Mouse (Mus musculus) liver, adult 2 months (tissue): ENCODE measurements around the gene Atp5j2. TPM values are rescaled to one million over a fixed set of nuclear protein-coding genes. Genes with fewer than 3 reads are reported as not detected.

Experiments
- DNase-seq: peaks from one replicate; pipeline ENCODE4 v3.0.0-alpha.2; 2011; ENCODE audit warnings: low read depth, low spot score; ENCODE audit errors: extremely low read depth
- H3K27ac ChIP-seq: fragments of 200-500 bp; replicated peaks from 2 replicates; pipeline ENCODE4 v1.5.1; 2012; ENCODE audit warnings: low read depth, mild to moderate bottlenecking, control low read depth, inconsistent platforms, low read length; ENCODE audit not compliant: insufficient read depth
- H3K27me3 ChIP-seq: fragments of 200-500 bp; 2 replicates; pipeline ENCODE4 v1.6.1; 2012; ENCODE audit warnings: mild to moderate bottlenecking, moderate library complexity, low read length, inconsistent platforms; ENCODE audit not compliant: control insufficient read depth, insufficient read depth
- H3K36me3 ChIP-seq: fragments of 200-500 bp; 2 replicates; pipeline ENCODE4 v1.6.1; 2012; ENCODE audit warnings: low read length, inconsistent platforms; ENCODE audit not compliant: control insufficient read depth, insufficient read depth
- H3K4me1 ChIP-seq: fragments of 200-500 bp; 2 replicates; pipeline ENCODE4 v1.6.1; 2011; ENCODE audit warnings: low read length; ENCODE audit not compliant: control insufficient read depth, insufficient read depth
- H3K4me3 ChIP-seq: fragments of 200-500 bp; 2 replicates; pipeline ENCODE4 v1.5.1; 2011; ENCODE audit warnings: low read depth, mild to moderate bottlenecking, control low read depth, low read length, moderate library complexity; ENCODE audit not compliant: insufficient read depth
- H3K79me2 ChIP-seq: fragments of 200-500 bp; 2 replicates; pipeline ENCODE4 v1.6.1; 2012; ENCODE audit warnings: inconsistent platforms, mild to moderate bottlenecking, low read length, moderate library complexity; ENCODE audit not compliant: control insufficient read depth, insufficient read depth
- H3K9ac ChIP-seq: fragments of 200-500 bp; 2 replicates; pipeline ENCODE4 v1.6.1; 2012; ENCODE audit warnings: low read depth, mild to moderate bottlenecking, control low read depth, inconsistent platforms, low read length
- CTCF ChIP-seq: fragments of 200-500 bp; IDR thresholded peaks from 2 replicates; pipeline ENCODE4 v1.5.1; 2011; ENCODE audit warnings: low read depth, low read length, control low read depth
- POLR2A ChIP-seq: fragments of 200-500 bp; IDR thresholded peaks from 2 replicates; pipeline ENCODE4 v1.6.1; 2011; ENCODE audit warnings: low read length, control low read depth; ENCODE audit not compliant: insufficient read depth; ENCODE audit errors: extremely low read depth
- WGBS: fragments of 180-500 bp; shearing (Covaris S2); methylation state at CpG from one replicate; pipeline ENCODE4 v1.1.7; 2018; 5-methylcytosine and 5-hydroxymethylcytosine counted together
- polyA plus RNA-seq: library from polyadenylated mRNA; depleted of rRNA; stranded (reverse); fragments of >200 nt; gene quantifications from 2 replicates; pipeline ENCODE4 v1.2.3, GENCODE M21; 2012
- total RNA-seq: library from RNA; depleted of rRNA; stranded (reverse); fragments of >200 nt; gene quantifications from 2 replicates; pipeline ENCODE4 v1.2.3, GENCODE M21; 2014

Gene Atp5j2
- total and polyA plus RNA-seq, 2 experiments = 171 to 332 TPM

GRCm38 (mm10) chr5:145161361-145161760 lies 30.5 kb downstream of the Atp5j2 start:
- no peak overlapping the region for H3K9ac ChIP-seq
- H3K4me1 ChIP-seq = peaks cover 6% of the 10 kb centered on the region
- 97% methylated on average over 14 of the region's 14 CpGs for WGBS
- no peaks in the 10 kb centered on the region for H3K27me3 ChIP-seq
- peaks cover 5% of the 10 kb centered on the region; the same call in 1 of the 2 replicates for H3K79me2 ChIP-seq
- no peak for DNase-seq
- no peak overlapping the region for H3K27ac ChIP-seq
- no peak for TF ChIP-seq POLR2A
- TF ChIP-seq CTCF = no peak
- H3K36me3 ChIP-seq = peaks cover 26% of the 10 kb centered on the region
- H3K4me3 ChIP-seq = no peak overlapping the region

GRCm38 (mm10) chr5:145152690-145153089 lies 39.2 kb downstream of the Atp5j2 start:
- WGBS = 95% methylated on average over 5 of the region's 5 CpGs
- Histone ChIP-seq H3K27ac (no peak overlapping the region), H3K4me3 (no peak overlapping the region), H3K27me3 (no peaks in the 10 kb centered on the region), H3K79me2 (no peaks in the 10 kb centered on the region), H3K36me3 (peaks cover 28% of the 10 kb centered on the region), H3K9ac (no peak overlapping the region), H3K4me1 (no peaks in the 10 kb centered on the region)
- no peak for DNase-seq
- TF ChIP-seq CTCF (no peak), POLR2A (no peak)

DNA sequence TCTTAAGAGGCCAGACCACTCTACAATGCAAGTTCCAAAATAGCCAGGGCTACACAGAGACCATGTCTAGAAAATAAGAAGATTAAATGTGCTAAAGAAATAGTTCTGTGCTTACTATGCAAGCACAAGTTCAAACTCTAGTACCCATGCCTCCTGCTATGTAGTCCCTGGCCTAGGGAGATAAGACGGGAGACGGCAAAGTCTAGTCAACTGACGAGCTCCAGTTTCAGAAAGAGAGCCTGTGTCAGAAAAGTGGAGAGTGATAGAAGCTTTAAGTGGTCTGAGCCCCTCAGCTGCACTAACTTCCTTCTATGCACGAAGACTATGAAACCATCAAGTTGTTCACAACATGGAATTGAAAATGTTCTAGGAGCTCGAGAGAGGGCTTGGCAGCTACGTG lies 42.6 kb downstream of the Atp5j2 start:
- H3K79me2 ChIP-seq = no peaks in the 10 kb centered on the region
- H3K9ac ChIP-seq = no peak overlapping the region
- H3K4me3 ChIP-seq = no peak overlapping the region
- 94% methylated on average over 6 of the region's 6 CpGs for WGBS
- no peak for DNase-seq
- no peak for TF ChIP-seq CTCF
- no peak for TF ChIP-seq POLR2A
- peaks cover 42% of the 10 kb centered on the region for H3K36me3 ChIP-seq
- H3K4me1 ChIP-seq = peaks cover 2% of the 10 kb centered on the region; the same call in 1 of the 2 replicates
- no peaks in the 10 kb centered on the region for H3K27me3 ChIP-seq
- no peak overlapping the region for H3K27ac ChIP-seq

DNA sequence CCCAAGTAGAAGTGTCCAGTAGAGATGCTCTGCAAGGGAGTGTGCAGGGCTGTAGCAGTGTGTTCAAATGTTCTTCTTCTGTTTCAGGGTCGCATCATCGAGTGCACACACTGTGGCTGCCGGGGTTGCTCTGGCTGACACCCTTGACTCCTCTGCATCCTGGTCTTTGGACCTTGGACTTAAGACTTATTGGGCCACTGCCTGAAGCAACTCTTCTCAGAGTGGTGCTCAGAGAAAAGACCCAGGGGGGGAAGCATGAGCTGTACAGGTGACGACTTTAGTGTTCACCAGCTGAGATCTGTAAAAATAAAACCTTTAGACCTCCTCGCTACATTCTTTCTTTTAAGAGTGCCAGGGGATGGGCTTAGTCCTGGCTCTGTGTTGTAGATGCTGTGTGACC lies 44.1 kb downstream of the Atp5j2 start:
- peak; percentile 41 for DNase-seq
- TF ChIP-seq POLR2A = no peak
- Histone ChIP-seq H3K36me3 (peaks cover 47% of the 10 kb centered on the region), H3K27ac (no peak overlapping the region), H3K4me1 (peaks cover 2% of the 10 kb centered on the region; the same call in 1 of the 2 replicates), H3K9ac (no peak overlapping the region), H3K27me3 (no peaks in the 10 kb centered on the region), H3K79me2 (no peaks in the 10 kb centered on the region), H3K4me3 (no peak overlapping the region)
- WGBS = 44% methylated on average over 5 of the region's 5 CpGs

- Histone ChIP-seq H3K36me3 (peaks cover 31% of the 10 kb centered on the region), H3K27ac (peak overlapping the region; percentile 99), H3K79me2 (peaks cover 15% of the 10 kb centered on the region; the same call in 1 of the 2 replicates), H3K27me3 (no peaks in the 10 kb centered on the region), H3K4me3 (peak overlapping the region; percentile 89), H3K4me1 (peaks cover 6% of the 10 kb centered on the region), H3K9ac (peak overlapping the region; percentile 84)
- under 1% methylated on average over 18 of the region's 18 CpGs for WGBS
- DNase-seq = no peak
- TF ChIP-seq CTCF = no peak
- no peak for TF ChIP-seq POLR2A
These were observed 51.3 kb downstream of the Atp5j2 start for GRCm38 (mm10) chr5:145140611-145141010.

GRCm38 (mm10) chr5:145139571-145140519 lies 52.0 kb downstream of the Atp5j2 start, which contains the start of the genes Pdap1 and Bud31:
Pdap1 (minus strand) TSS chr5:145140238.
Bud31 (plus strand) TSS chr5:145140362.
- H3K27me3 ChIP-seq = no peaks in the 10 kb centered on the region
- peak within 1 kb of the TSS; percentile 92 for H3K9ac ChIP-seq
- H3K27ac ChIP-seq = peak within 1 kb of the TSS; percentile 99
- peak; percentile 80 for DNase-seq
- H3K79me2 ChIP-seq = peaks cover 15% of the 10 kb centered on the region; the same call in 1 of the 2 replicates
- 2% methylated on average over 84 of the region's 84 CpGs for WGBS
- H3K4me3 ChIP-seq = peak within 1 kb of the TSS; percentile 89
- peaks cover 29% of the 10 kb centered on the region for H3K36me3 ChIP-seq
- H3K4me1 ChIP-seq = peaks cover 6% of the 10 kb centered on the region
- TF ChIP-seq CTCF (no peak), POLR2A (peak; percentile 61; the same call in 1 of the 2 replicates)
